8 mouse cellular contexts compared by ENCODE assay signal in genomic region chr2:30590909-30591308, GRCm38 (mm10). TPM values are rescaled to one million over a fixed set of nuclear protein-coding genes. Genes with fewer than 3 reads are reported as not detected.
DNase-seq lines count a peak whose midpoint lies in the region.

No protein-coding gene starts in this region.

- H3K4me1 ChIP-seq in embryonic facial prominence, embryonic 10.5 days: peaks cover 74% of the 10 kb centered on the region

- H3K36me3 ChIP-seq in embryonic facial prominence, embryonic 10.5 days (replicated peaks): no peaks in the 10 kb centered on the region

- H3K9me3 ChIP-seq in embryonic facial prominence, embryonic 10.5 days: no peaks in the 10 kb centered on the region

- WGBS in embryonic facial prominence, embryonic 10.5 days: 8% methylated on average over 3 of the region's 3 CpGs

- peak overlapping the region; percentile 37; the same call in 1 of the 2 replicates for H3K4me3 ChIP-seq in embryonic facial prominence, embryonic 10.5 days

- peak; percentile 65 for DNase-seq in adrenal gland, adult 8-10 months
- no peak for DNase-seq in adrenal gland, postnatal 25 days
- peak; percentile 45 for DNase-seq in T-cell, adult 2 months (ENCODE audit: low spot score)
- peak; percentile 46 for DNase-seq in embryonic facial prominence, embryonic 10.5 days (ENCODE audit: low spot score)
- DNase-seq in heart, postnatal 4 days: peak; percentile 60
- DNase-seq in layer of hippocampus, adult 8-10 months (ENCODE audit: low spot score in 2 of 2): peak; percentile 54 to 71
- DNase-seq in lung, postnatal 25 days (ENCODE audit: low spot score): peak; percentile 89
- peak; percentile 79 for DNase-seq in skeletal muscle tissue, adult 2 months (ENCODE audit: low read depth, low spot score)

- H3K27ac ChIP-seq in embryonic facial prominence, embryonic 10.5 days (replicated peaks): peak overlapping the region; percentile 60

- H3K27me3 ChIP-seq in embryonic facial prominence, embryonic 10.5 days (replicated peaks; ENCODE audit: low read depth, poor library complexity, severe bottlenecking): no peaks in the 10 kb centered on the region

RNA-seq across cellular contexts. Expression of gene Cstad, which starts 3.9 kb away (rescaled TPM):
- total RNA-seq in adrenal gland, adult 8-10 months (2022): 1 to 10 TPM in 3 of 4 experiments, under 1 TPM in 1; 0.81 to 7.0 (median 4.1) TPM
- total RNA-seq in adrenal gland, postnatal 25 days (2021): 1.6 and 4.4 TPM in 2 replicates
- 0.44 and 0.86 TPM in 2 replicates for polyA plus RNA-seq in embryonic facial prominence, embryonic 10.5 days (2016; fragmentation: Nextera tagmentation; extraction: Ambion mirVana)
- total RNA-seq in heart, postnatal 4 days (2021): 1 to 10 TPM; 1.7 to 3.2 TPM
- total RNA-seq in layer of hippocampus, adult 8-10 months (2022): 10 to 100 TPM in 1 of 4 experiments, 1 to 10 TPM in 3; 3.4 to 11.0 (median 7.0) TPM
